Mouse (Mus musculus) B cell, adult 2 months (primary cell): ENCODE measurements around the gene Olfr746.

Source experiments
- DNase-seq, 2 experiments: peaks; one replicate each; pipeline ENCODE4 v3.0.0; 2022

Gene Olfr746

GRCm38 (mm10) chr14:50646783-50647182, at the start of gene Olfr746:
TSS of gene Olfr746 (plus strand) at chr14:50647083.
- no peak for DNase-seq

GRCm38 (mm10) chr14:50614579-50614978, 32.3 kb upstream of the Olfr746 start, which contains the start of gene Olfr744:
TSS of gene Olfr744 (plus strand) at chr14:50614879.
- no peak for DNase-seq

GRCm38 (mm10) chr14:50639088-50639487, 7.8 kb upstream of the Olfr746 start, which contains the start of gene Olfr745:
TSS of gene Olfr745 (plus strand) at chr14:50639388.
- no peak for DNase-seq

GRCm38 (mm10) chr14:50693106-50693505, 46.2 kb downstream of the Olfr746 start, which contains the start of gene Olfr747:
TSS of gene Olfr747 (minus strand) at chr14:50693206.
- DNase-seq: no peak
